Mouse (Mus musculus): Measurements from ENCODE around the gene Klk12.

Gene Klk12

DNA sequence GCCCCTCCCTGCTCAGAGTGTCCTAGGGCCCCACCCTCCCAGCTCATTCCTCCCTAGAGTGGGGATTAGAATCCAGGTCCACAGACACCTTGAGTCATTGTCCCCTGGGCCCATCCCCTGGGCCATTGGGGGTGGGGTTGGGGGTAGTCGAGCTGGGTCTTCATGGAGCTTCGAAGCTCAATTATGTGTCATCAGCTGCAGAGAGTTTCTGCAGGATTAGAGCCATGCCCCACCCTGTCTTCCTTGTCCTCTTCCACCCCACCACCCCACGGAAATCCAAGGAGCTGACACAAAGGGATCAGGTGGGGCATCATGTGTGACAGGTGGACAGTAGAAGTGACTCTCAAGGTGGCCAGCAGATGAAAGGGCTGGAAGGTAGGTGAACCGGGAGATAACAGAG lies at the start of gene Klk12:
Gene Klk12 (plus strand): TSS at position 301 of the 400 bp plus-strand sequence.
- DNase-seq (ENCODE audit: low spot score): no peak

DNA sequence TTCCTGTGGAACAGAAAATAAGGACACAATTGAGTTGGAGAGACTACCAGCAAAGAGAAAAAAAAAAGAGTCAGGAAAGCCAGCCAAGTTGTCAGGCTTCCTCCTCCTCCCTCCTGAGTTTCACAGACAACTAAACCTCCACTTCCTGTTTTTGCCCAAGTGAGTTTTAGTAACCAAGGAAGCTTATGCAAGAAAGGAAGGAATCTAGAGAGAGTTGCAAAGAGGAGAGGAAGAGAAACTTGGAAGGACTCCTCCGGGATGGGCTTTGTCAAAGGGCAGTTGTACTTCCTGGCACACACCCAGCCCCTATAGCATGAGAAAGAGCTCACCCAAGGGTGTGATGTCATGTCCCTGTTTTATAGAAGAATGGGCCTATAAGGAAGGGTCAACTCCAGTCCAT lies 20.9 kb upstream of the Klk12 start:
- no peak for DNase-seq (ENCODE audit: low spot score)

- DNase-seq (ENCODE audit: low spot score): no peak
Observed at GRCm38 (mm10) chr7:43752806-43753205, 15.9 kb upstream of the Klk12 start.

- DNase-seq (ENCODE audit: low spot score): no peak
Observed at GRCm38 (mm10) chr7:43766484-43766883, 2.2 kb upstream of the Klk12 start.

- DNase-seq (ENCODE audit: low spot score): no peak
Observed at GRCm38 (mm10) chr7:43769636-43770035, 939 bp downstream of the Klk12 start.

DNA sequence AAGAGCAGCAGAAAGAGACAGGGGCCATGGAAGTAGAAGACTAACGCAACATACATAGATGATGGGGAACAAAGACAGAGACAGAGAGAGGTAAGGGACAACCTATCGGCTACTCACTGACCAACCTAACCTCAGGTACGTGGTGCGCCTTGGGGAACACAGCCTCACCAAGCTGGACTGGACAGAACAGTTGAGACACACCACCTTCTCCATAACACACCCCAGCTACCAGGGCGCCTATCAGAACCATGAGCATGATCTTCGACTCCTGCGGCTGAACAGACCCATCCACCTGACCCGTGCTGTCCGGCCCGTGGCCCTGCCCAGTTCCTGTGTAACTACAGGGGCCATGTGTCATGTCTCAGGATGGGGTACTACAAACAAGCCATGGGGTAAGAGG lies 2.0 kb downstream of the Klk12 start:
- DNase-seq (ENCODE audit: low spot score): no peak

GRCm38 (mm10) chr7:43771916-43772315 lies 3.2 kb downstream of the Klk12 start:
- DNase-seq (ENCODE audit: low spot score): no peak

DNA sequence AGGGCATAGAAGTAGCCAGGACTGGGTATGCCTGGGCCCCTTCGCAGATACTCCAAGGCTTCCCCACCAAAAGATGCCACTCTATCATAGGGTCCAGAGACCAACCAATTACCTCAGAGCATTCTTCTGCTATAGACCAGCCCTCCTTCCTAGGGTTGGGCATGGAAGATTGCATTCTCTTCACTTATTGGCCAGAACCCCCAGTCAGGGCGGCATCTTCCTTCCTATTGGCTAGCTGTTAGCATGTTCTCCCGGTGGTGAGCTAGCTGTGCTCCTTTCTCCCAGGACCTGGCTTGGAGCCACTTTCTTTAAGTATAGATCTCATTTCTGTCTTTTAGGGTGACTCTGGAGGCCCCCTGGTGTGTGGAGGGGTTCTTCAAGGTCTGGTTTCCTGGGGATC lies 4.2 kb downstream of the Klk12 start:
- no peak for DNase-seq (ENCODE audit: low spot score)

DNA sequence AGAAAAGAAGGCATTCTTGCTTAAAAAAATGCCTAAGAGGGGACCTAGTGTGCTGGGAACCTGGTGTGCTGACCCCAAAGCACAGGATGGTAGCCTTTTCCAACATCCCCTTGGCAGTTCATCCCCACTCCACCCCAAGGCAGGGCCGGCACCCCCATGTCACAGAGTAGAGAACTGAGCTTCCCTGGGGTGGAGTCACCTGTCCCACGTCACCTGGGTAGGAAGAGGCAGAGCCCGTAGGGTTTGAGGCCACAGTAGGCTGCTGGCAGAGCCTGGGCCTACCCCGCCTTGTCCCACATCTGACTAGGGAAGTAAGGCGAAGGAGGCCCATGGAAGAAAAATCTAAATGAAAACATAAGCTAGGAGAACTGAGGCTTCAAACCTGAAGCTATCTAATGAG lies 5.7 kb downstream of the Klk12 start, which contains the start of gene Klk11:
Gene Klk11 (plus strand): TSS at position 241 of the 400 bp plus-strand sequence.
- no peak for DNase-seq (ENCODE audit: low spot score)

DNA sequence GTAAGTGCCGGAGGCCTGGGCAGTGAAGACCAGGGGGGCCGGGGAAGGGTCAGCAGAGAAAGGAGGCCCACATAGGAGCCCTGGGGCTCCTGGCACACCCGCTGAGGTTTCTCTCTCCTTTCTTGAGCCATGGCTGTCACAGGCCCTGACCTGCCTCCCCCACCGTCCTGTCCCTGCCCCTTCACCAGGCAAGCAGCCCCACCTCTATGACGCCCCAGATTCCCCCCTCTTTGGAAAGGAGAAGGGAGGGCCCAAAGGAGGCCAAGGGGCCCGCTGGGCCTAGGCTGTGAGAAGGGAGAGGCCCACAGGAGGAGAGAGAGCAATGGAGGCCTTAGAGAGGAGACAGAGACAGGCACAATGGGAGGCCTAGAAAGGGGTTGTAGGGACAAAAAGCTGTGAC lies 6.1 kb downstream of the Klk12 start:
- DNase-seq (ENCODE audit: low spot score): no peak

- no peak for DNase-seq (ENCODE audit: low spot score)
Observed at GRCm38 (mm10) chr7:43775311-43776057, 6.8 kb downstream of the Klk12 start.

GRCm38 (mm10) chr7:43776506-43776905 lies 7.8 kb downstream of the Klk12 start:
- no peak for DNase-seq (ENCODE audit: low spot score)

GRCm38 (mm10) chr7:43777423-43777822 lies 8.7 kb downstream of the Klk12 start:
- DNase-seq (ENCODE audit: low spot score): no peak

DNA sequence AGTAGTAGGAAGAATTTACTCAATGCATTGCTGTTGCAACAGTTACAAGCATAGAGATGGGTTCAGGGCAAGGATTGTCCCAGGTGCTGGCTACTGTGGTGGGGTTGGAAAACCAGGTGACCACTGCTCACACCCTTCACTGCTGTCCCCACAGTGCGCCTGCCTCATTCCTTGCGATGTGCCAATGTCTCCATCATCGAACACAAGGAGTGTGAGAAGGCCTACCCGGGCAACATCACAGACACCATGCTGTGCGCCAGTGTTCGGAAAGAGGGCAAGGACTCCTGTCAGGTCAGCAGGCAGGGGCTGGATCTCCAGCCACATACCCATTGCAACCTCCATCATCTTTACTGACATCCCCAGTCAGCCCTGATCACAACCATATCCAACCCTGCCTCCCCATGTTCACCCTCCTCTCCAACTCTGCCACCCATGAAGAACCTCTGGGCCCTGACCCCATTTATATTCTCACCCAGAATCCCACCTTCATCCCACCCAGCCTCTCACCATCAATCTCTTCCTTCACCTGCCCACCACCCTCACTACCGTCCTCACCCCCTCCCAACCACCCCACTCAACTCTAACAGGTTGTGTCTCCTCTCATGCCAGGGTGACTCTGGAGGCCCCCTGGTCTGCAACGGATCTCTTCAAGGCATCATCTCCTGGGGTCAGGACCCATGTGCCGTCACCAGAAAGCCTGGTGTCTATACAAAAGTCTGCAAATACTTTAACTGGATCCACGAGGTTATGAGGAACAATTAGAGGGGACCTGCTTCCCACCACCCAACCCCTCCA lies 9.7 kb downstream of the Klk12 start:
- DNase-seq (ENCODE audit: low spot score): no peak

DNA sequence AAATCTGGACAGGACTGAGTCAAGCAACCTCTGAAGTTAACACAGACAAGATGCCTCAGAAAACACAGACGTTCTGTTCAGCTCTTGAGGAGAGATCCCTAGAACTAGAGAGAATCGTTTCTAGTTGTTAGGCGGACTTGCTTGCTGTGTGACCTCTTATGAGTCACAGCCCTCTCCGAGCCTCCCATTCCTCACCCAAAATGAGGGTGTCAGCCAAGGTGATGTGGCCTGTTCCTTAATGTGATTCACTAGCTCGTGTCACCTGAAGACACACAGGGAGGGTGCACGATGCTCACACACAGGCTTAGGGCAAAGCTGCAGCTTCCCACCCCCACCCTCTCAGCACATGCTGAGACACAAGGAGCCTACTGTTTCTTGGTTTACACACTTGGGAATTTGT lies 11.5 kb downstream of the Klk12 start:
- no peak for DNase-seq (ENCODE audit: low spot score)

DNA sequence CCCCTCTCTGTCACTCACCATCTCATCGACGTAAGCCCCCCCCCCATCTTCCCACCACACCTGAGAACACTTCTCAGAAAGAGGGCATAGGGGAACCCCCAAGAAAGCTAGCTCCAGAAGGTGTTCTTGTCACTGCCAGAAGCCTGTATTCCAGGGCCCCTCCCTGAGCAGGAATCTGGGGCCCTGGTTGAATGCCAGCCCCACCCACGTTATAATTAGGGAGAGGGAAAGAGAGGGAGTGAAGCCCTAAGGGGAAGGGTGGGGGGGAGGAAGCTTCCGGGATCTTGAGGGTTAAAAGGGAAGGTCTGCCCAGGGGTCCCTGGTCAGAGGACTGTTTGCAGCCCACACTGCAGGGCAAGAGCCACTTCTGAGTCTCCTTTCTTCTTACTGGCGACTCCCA lies 12.0 kb downstream of the Klk12 start, which contains the start of gene Klk10:
Gene Klk10 (plus strand): TSS at position 290 of the 400 bp plus-strand sequence.
- no peak for DNase-seq (ENCODE audit: low spot score)

DNA sequence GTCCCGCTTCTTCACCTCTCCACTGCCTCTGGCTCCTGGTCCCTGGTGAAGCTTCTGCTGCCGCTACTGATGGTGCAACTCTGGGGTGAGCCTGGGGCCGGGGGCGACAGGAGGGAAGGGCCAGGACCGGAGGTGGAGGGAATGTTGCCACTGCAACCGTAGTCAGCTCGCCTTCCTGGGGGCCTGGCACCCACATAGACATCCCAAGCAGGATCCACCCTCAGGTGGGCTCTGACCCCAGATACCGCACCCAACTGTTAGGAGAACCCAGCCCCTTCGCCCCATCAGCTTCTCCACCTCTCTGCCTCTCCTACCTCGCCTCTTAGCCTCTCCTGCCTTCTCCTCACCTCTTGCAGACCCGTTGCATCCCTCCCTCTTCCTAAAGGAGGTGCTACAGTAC lies 12.8 kb downstream of the Klk12 start:
- DNase-seq (ENCODE audit: low spot score): no peak

- peak; percentile 65 for DNase-seq (ENCODE audit: low spot score)
Observed at GRCm38 (mm10) chr7:43782275-43783265, 13.9 kb downstream of the Klk12 start.

DNA sequence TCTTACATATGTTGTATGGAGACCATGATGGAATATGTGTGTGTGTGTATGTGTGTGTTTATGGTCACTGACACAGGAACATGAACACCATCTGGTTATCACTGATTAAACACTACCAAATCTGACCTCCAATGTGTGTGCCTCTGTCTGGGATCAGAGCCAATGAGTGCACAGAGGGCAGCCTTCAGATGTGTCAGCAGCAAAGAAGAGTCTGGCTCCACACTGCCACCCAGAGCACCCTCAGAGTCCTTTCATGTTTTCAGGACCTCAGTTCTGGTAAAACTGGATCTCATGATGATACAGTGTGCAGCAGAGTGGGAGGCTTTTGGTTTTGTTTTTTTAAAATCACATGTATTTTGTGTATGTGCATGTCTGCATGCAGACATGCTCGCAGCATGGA lies 16.6 kb downstream of the Klk12 start:
- no peak for DNase-seq (ENCODE audit: low spot score)

DNA sequence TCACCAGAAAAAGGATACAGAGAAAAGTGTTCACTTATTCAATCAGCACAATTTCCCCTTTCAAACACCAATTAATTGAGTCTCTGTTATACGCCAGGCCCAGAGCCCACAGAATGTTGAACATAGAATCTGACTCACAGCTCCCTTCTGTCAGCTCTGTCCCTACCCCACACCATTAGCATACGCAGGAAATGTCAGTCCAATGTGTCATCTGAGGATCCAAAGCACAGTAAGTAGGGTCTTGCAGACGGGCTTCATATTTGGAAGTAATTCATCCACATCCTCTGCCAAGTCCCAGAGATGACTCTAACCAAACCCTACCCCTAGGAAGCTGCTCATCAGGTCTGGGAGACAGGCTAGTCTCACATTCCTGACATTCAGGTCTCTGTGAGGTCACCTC lies 19.4 kb downstream of the Klk12 start:
- DNase-seq (ENCODE audit: low spot score): no peak

DNA sequence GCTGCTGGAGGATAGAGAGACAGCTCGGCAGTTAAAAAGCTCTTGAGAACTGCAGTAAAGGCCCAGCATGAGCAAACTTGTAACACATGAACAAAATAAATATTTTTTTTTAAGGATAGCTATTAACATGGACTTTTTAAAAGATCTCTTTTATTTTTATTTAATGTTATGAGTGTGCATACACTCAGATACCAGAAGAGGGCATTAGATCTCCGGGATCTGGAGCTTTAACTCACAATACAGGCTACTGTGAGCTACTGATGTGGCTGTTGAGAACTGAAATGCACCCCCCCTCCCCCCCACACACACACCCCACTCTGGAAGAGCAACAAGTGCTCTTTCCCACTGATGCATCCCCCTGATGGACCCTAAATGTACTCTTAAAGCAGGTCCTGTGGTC lies 20.6 kb downstream of the Klk12 start:
- DNase-seq (ENCODE audit: low spot score): no peak

- no peak for DNase-seq (ENCODE audit: low spot score)
Observed at GRCm38 (mm10) chr7:43791591-43791990, 22.9 kb downstream of the Klk12 start, which contains the start of gene Klk9. Klk9 (plus strand) TSS chr7:43791891.

Data from T-cell, adult 2 months (primary cell).